Mouse (Mus musculus) ES-Bruce4 (cell line): ENCODE data around the gene Serbp1. TPM values are rescaled to one million over a fixed set of nuclear protein-coding genes. Genes with fewer than 3 reads are reported as not detected.

Source experiments
- H3K27ac ChIP-seq: 2 replicates; pipeline ENCODE4 v1.5.1; 2012; ENCODE audit warnings: low read length, inconsistent platforms; ENCODE audit not compliant: insufficient read depth
- H3K27me3 ChIP-seq: 2 replicates; pipeline ENCODE4 v1.6.1; 2012; ENCODE audit warnings: mild to moderate bottlenecking, low read length, inconsistent platforms; ENCODE audit not compliant: control insufficient read depth, poor library complexity, insufficient read depth, severe bottlenecking
- H3K36me3 ChIP-seq: 2 replicates; pipeline ENCODE4 v1.6.1; 2012; ENCODE audit warnings: inconsistent platforms, mild to moderate bottlenecking, low read length, moderate library complexity; ENCODE audit not compliant: control insufficient read depth, poor library complexity, insufficient read depth, severe bottlenecking
- H3K4me1 ChIP-seq: one replicate; pipeline ENCODE4 v1.8.1; 2011; ENCODE audit warnings: low read length; ENCODE audit not compliant: control insufficient read depth, insufficient read depth
- H3K4me3 ChIP-seq: 2 replicates; pipeline ENCODE4 v1.5.1; 2011; ENCODE audit warnings: low read depth, mild to moderate bottlenecking, low read length
- H3K9ac ChIP-seq: 2 replicates; pipeline ENCODE4 v1.6.1; 2012; ENCODE audit warnings: low read depth, mild to moderate bottlenecking, inconsistent platforms; ENCODE audit not compliant: poor library complexity, severe bottlenecking
- H3K9me3 ChIP-seq: replicated peaks from 2 replicates; pipeline ENCODE4 v1.6.1; 2012; ENCODE audit warnings: mild to moderate bottlenecking, low read length, inconsistent platforms; ENCODE audit not compliant: control insufficient read depth, poor library complexity, insufficient read depth, severe bottlenecking
- CTCF ChIP-seq: IDR thresholded peaks from one replicate; pipeline ENCODE4 v1.8.1; 2011; ENCODE audit warnings: low read depth, low read length
- EP300 ChIP-seq: IDR thresholded peaks from 2 replicates; pipeline ENCODE4 v1.6.1; 2011; ENCODE audit warnings: low read depth, low read length; ENCODE audit not compliant: insufficient read depth
- POLR2A ChIP-seq: IDR thresholded peaks from one replicate; pipeline ENCODE4 v1.8.1; 2011; ENCODE audit warnings: low read length; ENCODE audit not compliant: insufficient read depth
- polyA plus RNA-seq: library from polyadenylated mRNA; stranded (reverse); fragments of >200 nt; gene quantifications from 2 replicates; pipeline ENCODE4 v1.2.4, GENCODE M21; 2011; ENCODE audit warnings: low read depth; ENCODE audit not compliant: missing spikeins, insufficient read depth, insufficient read length

Serbp1 gene
- 1,899 and 1,955 TPM in 2 replicates for polyA plus RNA-seq

- peak within 1 kb of the TSS; percentile 96 for H3K4me3 ChIP-seq
Measured at GRCm38 (mm10) chr6:67237977-67238376, at the start of gene Serbp1. Gene Serbp1, plus strand, starts transcription at chr6:67238176.

GRCm38 (mm10) chr6:67193591-67193990 lies 44.4 kb upstream of the Serbp1 start:
- H3K27me3 ChIP-seq = no peaks in the 10 kb centered on the region
- no peak overlapping the region for H3K27ac ChIP-seq
- TF ChIP-seq POLR2A = no peak
- TF ChIP-seq EP300 = no peak
- no peak for TF ChIP-seq CTCF
- H3K36me3 ChIP-seq = no peaks in the 10 kb centered on the region
- H3K9ac ChIP-seq = no peak overlapping the region
- H3K4me3 ChIP-seq = no peak overlapping the region
- no peaks in the 10 kb centered on the region for H3K9me3 ChIP-seq
- H3K4me1 ChIP-seq = no peaks in the 10 kb centered on the region

More at GRCm38 (mm10) chr6:67237977-67238376, at the start of gene Serbp1:
- H3K27ac ChIP-seq = peak within 1 kb of the TSS; percentile 100
- no peaks in the 10 kb centered on the region for H3K36me3 ChIP-seq
- no peaks in the 10 kb centered on the region for H3K9me3 ChIP-seq
- H3K4me1 ChIP-seq = peaks cover 4% of the 10 kb centered on the region
- peak within 1 kb of the TSS; percentile 80 for H3K9ac ChIP-seq
- no peaks in the 10 kb centered on the region for H3K27me3 ChIP-seq
- TF ChIP-seq EP300 (peak; percentile 99), CTCF (no peak)

- no peaks in the 10 kb centered on the region for H3K9me3 ChIP-seq
- no peak for TF ChIP-seq CTCF
- no peak for TF ChIP-seq POLR2A
- no peak for TF ChIP-seq EP300
- no peak overlapping the region for H3K9ac ChIP-seq
- H3K36me3 ChIP-seq = no peaks in the 10 kb centered on the region
- no peaks in the 10 kb centered on the region for H3K4me1 ChIP-seq
- H3K27ac ChIP-seq = no peak overlapping the region
- no peak overlapping the region for H3K4me3 ChIP-seq
- no peaks in the 10 kb centered on the region for H3K27me3 ChIP-seq
Measured at GRCm38 (mm10) chr6:67194606-67195005, 43.4 kb upstream of the Serbp1 start.

GRCm38 (mm10) chr6:67195148-67195611 lies 42.8 kb upstream of the Serbp1 start:
- H3K27ac ChIP-seq = no peak overlapping the region
- H3K36me3 ChIP-seq = no peaks in the 10 kb centered on the region
- no peak overlapping the region for H3K9ac ChIP-seq
- H3K9me3 ChIP-seq = no peaks in the 10 kb centered on the region
- no peaks in the 10 kb centered on the region for H3K4me1 ChIP-seq
- H3K27me3 ChIP-seq = no peaks in the 10 kb centered on the region
- no peak overlapping the region for H3K4me3 ChIP-seq
- TF ChIP-seq CTCF = no peak
- no peak for TF ChIP-seq POLR2A
- TF ChIP-seq EP300 = no peak

GRCm38 (mm10) chr6:67196821-67197220 lies 41.2 kb upstream of the Serbp1 start:
- Histone ChIP-seq H3K4me1 (no peaks in the 10 kb centered on the region), H3K27ac (no peak overlapping the region), H3K36me3 (no peaks in the 10 kb centered on the region), H3K27me3 (no peaks in the 10 kb centered on the region), H3K9me3 (no peaks in the 10 kb centered on the region), H3K9ac (no peak overlapping the region), H3K4me3 (no peak overlapping the region)
- TF ChIP-seq POLR2A (no peak), CTCF (no peak), EP300 (no peak)

- no peaks in the 10 kb centered on the region for H3K4me1 ChIP-seq
- H3K4me3 ChIP-seq = no peak overlapping the region
- TF ChIP-seq CTCF (peak; percentile 44), POLR2A (no peak)
- H3K9me3 ChIP-seq = no peaks in the 10 kb centered on the region
- H3K36me3 ChIP-seq = no peaks in the 10 kb centered on the region
- no peak overlapping the region for H3K27ac ChIP-seq
- no peak overlapping the region for H3K9ac ChIP-seq
- H3K27me3 ChIP-seq = no peaks in the 10 kb centered on the region
Measured at GRCm38 (mm10) chr6:67198085-67198484, 39.9 kb upstream of the Serbp1 start.
